Mouse (Mus musculus) heart, postnatal 36 days (tissue): ENCODE measurements around the gene Hdac9. TPM values are rescaled to one million over a fixed set of nuclear protein-coding genes. Genes with fewer than 3 reads are reported as not detected.
"Not testable (repeated sequence)": the region's sequence is repeated elsewhere in the genome, so short reads cannot be mapped to it uniquely, and the experiment has no call there.

Source experiments
- DNase-seq, 2 experiments: peaks; one replicate each; pipeline ENCODE4 v3.0.0; 2021 to 2022
- intact Hi-C: fragments of 180-260 bp; cut with DNase I; formaldehyde crosslinking; loops from one replicate; pipeline ENCODE4 v1.15.1; 2025
- total RNA-seq, 2 experiments: library from RNA; stranded (reverse); gene quantifications; 2 replicates each; pipeline ENCODE4 v1.2.3; 2021

The Hdac9 gene
- total RNA-seq, 2 experiments from 2014 or later: 18.2 to 22.4 TPM

DNA sequence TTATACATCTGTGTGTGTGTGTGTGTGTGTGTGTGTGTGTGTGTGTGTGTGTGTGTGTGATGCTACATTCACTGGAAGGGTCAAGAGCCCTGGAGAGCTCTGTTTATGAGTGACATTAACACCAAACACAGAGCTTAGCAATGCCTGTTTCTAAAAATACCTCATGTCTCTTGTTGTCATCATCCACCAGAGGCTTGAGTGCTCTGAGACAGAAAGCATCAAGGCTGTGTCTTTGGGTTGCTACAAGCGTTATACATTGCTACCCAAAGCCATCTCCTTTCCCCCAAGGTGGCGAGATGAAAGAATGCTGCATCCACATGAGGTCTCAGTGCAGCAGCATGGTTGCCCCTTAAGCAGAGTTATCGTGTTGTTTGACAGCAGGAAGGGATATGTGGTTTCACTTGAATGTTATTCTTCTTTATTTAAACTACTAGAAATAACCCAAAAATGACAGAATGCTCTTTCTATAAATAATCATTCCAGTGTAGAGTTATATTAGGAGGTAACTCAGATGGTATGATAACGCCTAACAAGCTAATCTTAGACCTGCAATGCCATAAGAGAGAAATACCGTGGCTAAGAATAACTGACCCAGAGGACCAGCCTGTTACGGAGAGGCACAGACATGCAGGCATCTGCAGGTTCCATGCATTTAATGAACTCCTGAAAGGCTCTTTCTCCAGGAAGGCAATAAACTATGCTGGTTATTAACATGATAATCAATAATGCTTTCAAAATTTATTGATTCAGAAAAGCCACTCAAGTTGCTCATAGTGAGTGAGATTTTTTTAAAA is 399.9 kb downstream of the Hdac9 start:
- intact Hi-C loops: no loop called here

DNA sequence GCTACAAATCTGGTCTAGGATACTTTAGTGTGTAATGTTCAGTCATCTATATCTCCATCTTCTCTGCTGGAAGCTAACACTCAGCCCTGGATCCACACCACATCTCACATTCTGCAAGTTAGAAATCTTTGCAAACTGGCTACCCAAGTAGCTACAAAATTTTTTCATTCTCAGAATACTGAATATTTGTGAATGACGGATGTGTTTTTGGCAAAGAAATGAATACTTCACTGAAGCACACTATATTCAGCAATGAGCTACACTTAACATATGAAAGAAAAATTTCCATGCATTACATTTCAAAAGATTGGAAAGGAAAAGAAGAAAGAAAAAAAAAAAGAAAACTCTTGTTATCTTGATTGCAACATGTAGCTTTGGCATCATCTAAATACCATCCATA is 410.6 kb downstream of the Hdac9 start:
- intact Hi-C loops: no loop called here
- DNase-seq: no peak

More for the DNA sequence above, 399.9 kb downstream of the Hdac9 start:
- DNase-seq: no peak

DNA sequence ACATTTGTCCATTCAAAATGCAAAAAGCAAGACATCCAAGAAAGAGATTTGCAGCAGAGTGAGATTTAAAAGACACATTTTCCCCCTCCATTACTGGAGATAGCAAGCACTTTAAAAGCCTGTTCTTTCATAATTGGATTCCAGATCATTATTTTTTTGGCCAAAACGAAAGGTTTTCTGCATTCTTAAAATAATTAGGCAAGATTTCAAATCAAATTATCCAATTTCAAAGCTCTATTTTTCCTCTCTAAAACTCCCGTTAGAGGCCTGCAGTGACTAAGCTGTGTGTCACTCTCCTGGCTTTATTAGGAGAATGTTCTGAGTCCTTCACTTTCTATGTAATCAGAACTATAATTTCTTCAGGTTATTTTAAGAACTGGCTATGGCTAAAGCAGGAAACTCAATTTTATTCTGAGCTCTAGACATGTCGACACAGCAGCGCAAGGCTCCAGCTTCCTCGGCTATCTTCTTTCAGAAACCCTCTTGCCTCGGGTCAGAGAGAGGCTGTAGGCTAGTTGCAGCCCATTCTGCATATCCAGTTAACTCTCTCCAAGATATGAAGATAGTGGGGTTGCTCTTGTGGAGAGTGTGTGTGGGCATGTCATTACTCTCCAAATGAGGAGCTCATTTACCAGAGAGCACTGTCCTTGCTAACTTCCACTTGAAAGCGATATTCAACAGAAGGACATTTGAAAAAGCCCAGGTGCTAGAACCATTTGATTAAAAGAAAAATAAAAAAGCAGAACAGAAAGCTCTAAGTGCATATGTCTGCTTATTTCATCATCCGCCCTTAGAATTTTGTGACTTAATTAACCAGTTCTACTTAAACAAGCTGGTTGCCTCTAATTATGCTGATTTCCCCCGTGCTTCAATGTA is 417.9 kb downstream of the Hdac9 start:
- DNase-seq: peak in 1 of 2 experiments; percentile 15
- intact Hi-C loops: no loop called here

DNA sequence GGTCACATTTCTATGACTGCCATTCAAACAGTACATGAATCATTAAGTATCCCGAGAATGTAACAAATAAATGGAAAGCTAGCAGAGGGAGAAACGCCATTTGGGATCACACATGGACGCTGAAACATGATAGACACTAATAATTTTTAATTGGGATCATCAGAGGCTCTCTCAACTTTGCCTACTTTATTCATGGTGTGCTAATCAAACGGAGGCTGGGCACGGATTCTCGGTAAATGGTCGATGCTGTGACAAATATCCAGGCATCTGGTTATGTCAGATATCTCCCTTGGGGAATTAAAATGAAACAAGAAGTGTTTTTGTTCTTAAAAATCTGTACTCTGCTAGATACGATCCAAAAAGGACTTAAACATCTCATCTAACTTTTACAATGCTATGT is 418.6 kb downstream of the Hdac9 start:
- intact Hi-C loops: no loop called here
- DNase-seq: no peak

DNA sequence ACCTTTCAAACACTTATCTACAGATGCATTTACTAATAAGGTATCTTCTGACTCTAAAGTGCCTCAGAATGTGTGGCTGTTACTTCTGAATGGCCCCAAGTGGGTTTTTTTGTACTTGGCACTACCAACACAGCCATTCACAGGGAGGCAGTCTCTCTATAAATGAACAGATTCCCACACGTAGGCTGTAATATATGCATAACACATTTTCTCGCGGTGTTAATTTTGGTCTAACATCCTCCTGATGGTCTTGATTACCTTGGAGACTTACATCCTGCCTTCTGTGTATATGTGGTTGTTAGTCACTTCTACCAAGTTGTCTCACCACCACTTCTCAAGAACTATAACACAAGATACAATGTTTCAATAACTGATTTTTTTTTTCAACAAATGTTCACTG is 419.2 kb downstream of the Hdac9 start:
- no peak for DNase-seq
- intact Hi-C loops: no loop called here

DNA sequence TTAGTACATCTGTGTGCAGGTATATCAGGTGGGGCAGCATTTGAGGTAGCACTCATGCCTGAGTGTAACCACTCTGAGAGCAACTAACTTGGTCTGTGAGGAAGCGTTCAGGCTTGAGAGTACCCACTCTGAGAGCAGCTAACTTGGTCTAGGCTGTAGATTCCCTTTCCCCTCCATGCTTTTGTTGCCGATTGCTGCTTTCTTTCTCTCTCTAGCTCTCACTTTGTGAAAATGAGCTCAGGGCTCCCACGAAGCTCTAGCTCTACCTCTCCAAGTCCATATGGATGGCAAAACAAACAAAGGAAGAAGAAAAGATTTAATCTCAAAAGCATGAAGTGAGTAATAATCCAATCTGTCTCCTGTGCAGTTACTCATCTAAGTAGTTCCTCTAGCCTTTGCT is 421.0 kb downstream of the Hdac9 start:
- intact Hi-C loops: no loop called here
- no peak for DNase-seq

DNA sequence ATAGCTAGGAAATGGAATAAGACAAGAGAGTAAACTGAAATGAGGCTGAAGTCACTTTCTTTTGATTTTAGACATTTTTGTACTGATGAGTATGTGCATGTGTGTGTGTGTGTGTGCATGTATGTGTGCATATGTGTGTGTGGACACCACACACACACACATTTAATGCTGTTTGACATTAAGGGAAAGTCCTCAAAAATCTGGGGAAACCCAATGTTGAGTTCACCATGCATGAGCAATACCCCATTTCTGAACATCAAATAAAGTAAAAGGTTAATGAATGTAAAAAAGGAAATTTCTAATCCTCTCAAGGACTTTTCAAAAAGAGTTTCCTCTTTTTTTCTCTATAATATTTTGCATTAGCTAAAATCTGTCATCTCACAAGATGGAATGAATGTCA is 427.3 kb downstream of the Hdac9 start:
- DNase-seq: no peak
- intact Hi-C loops: loop anchor here (5.0 kb wide), 1 partner anchor 38 kb away; no protein-coding TSS in a partner anchor

DNA sequence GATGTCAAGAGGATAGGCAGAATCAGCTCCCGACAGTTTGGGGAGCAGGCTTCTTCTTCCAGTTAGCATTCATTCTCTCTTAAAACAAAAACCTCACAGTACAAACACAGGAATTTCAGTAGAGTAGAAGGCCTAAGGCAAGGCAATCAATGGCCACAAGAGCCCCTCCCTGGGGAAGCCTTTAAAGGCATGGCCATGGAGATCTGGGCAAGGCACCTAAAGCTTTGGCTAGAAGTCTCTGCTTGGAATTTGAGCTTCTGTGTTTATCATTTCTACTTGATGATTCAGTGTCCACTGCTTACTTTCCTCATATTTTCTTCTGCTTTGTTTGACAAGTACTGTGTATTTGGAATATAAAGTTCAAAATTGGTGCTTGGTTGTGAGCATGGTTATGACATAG is 429.2 kb downstream of the Hdac9 start:
- intact Hi-C loops: no loop called here
- no peak for DNase-seq

DNA sequence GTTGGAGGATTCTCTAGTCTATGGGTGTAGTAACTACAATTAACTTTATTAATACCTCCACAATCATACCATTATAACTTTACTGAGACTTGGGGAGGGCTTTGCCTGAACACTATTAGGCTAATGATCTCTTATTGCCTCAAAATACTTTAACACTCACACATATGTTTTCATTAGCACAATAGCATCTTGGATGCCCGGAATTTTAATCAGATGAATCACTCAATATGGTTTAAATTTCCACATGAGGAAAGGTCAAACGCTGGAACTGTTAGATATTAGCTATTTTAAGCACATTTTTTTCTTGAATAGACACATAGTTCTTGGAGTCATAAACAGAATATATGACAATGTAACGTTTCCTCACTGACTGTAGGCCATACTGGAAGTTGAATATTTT is 429.9 kb downstream of the Hdac9 start:
- DNase-seq: no peak
- intact Hi-C loops: no loop called here

DNA sequence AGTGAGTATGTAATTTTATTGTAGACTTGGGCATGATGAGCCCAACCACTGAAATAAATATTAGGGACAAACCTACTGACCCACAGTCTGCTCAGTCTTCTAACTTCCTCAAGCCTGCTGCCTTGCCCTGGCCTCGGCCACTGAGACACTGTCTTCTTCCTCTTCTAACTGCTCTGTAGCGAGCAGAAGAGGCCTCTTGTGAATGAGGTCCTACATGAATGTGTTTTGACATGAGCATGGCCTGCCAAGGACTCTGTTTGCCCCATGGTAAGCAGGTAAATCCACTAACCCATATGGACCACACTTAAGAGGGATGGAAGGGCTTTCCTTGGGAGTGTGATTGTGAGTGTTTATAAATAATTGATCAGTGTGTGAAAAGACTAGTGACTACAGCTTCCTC is 430.9 kb downstream of the Hdac9 start:
- no peak for DNase-seq
- intact Hi-C loops: no loop called here

DNA sequence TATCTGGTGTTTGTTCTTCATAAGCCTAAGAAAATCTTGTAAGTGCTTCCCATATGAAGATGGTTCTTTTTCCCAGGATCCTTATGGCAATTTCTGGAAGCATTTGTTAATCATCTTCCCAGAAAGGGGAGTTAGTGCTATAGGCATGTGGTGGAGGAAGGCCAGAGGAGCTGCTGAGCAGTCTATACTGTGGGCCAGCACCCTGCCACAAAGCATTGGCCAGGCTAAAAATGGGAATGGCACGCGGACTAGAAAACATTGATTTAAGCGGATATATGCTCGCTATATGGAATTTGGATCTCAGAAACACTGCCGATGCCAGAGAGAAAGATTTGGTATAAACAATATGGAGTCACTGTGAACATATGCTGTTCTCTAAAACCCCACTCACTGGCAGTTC is 435.2 kb downstream of the Hdac9 start:
- no peak for DNase-seq
- intact Hi-C loops: no loop called here

DNA sequence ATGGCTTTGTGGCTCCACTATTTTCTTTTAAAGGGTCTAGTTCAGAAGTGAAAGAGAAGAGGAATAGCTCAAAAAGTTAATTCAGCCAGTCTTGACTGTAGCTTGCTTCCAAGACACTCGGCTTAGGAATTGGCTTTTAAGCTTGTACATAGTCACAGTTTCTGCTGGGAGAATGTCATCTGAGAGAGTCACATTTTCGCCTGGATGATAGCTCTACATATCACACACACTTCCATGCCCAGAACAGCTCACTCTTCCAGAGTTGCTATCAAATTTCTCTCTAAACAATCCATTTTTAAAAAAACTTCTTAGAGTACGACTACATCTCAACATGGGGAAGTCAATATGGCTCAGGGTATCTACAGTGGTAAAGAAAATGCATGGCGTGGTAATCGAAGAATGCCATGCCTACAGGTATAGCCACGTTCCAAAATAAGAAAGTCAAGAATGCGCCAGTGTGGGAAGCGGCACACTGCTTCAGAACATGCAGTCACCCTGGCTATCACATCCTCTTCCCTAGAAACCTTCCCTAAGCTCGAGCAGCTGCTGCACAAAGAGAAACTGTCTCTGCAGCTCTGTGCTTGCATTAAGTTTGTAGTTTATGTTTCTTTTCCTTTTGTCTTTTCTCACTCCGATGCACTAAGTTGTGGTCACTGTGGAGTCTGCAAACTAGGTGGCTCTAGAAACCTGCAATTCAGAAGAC is 443.8 kb downstream of the Hdac9 start:
- intact Hi-C loops: loop anchor here (10.0 kb wide), 1 partner anchor 332 kb away; no protein-coding TSS in a partner anchor
- DNase-seq: no peak

DNA sequence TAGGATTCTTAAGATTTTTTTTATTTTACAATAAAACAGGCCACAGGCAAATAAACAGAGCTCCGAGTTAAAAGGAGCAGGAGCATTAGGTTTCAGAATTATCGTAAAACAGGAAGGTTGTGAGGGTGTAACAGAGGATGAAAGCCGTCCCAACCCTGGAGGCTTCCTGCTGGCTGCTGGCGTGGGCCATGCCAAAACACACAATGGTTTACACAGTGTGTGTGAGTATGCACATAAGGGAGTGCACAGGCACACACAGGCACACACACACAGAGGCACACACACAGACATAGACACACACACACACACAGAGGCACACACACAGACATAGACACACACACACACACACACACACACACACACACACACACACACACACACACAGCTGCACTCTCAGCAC is 444.4 kb downstream of the Hdac9 start:
- DNase-seq: peak; percentile 16 to 24
- intact Hi-C loops: loop anchor here (10.0 kb wide), 1 partner anchor 332 kb away; no protein-coding TSS in a partner anchor

DNA sequence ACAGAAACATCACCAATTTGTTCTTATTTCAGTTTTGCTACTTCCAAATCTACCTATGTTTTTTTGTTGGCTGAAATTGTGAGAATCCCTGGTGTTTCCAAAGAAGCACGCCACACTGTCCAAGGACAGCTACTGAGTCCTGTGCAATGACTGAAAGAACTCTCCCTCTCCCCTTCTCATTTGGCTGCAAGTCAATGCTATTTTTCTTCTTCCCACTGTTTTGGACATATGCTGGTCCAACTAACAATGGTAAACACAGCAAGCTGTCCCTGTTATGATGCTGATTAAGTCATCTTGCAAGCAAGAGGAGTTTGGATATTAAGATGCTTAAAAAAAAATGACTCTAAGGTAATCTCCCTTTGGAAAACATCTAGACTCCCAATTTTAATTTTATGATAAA is 455.2 kb downstream of the Hdac9 start:
- DNase-seq: no peak
- intact Hi-C loops: no loop called here

DNA sequence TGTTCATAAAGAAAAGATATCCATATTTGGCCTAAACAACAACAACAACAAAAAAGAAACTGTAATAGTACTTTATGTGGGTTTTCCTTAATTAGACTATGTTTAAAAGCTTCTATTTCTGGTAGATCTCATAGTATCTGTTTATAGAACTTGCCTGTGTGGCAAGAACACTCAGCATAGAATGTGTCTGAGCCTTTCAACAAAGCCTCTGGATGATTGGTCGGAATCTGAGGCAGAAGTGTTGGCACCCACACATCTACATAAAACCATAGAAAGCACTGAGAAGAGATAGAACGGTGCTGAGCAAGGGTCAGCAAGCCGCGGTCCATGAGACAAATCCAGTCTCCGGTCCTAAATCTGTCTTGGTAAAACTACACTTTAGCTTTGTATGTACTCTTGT is 464.3 kb downstream of the Hdac9 start:
- DNase-seq: no peak
- intact Hi-C loops: loop anchor here (5.0 kb wide), 2 partner anchors 75 to 200 kb away; no protein-coding TSS in a partner anchor

DNA sequence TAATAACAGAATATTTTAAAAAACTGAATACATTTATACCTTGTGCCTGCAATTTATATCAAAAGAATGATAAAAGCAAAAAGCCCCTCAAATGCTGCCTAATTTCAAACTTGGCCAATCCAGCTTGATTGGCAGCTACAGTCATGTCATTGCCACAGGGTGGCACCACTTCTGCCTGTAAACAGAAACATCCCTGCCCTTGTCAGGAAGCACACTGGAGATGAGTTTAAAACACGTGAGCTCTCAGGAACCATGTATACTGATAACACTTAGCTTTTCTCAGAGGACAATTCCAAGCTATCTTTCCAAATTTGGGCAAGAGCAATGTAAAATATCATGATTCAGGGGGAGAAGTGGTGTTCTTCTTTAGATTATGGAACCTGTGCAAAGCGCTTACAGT is 465.7 kb downstream of the Hdac9 start:
- intact Hi-C loops: loop anchor here (5.0 kb wide), 2 partner anchors 76 to 201 kb away; no protein-coding TSS in a partner anchor
- no peak for DNase-seq

DNA sequence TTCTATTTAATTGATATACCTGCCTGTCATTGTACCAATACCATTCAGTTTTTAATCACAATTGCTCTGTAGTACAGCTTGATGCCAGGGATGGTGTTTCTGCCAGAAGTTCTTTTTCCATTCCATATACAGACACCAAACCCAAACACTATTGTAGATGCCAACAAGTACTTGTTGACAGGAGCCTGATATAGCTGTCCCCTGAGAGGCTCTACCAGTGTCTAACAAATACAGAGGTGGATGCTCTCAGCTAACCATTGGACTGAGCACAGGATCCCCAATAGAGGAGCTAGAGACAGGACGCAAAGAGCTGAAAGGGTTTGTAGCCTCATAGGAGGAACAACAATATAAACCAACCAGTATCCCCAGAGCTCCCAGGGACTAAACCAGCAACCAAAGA is 472.2 kb downstream of the Hdac9 start:
- DNase-seq, intact Hi-C loops: not testable (repeated sequence)

DNA sequence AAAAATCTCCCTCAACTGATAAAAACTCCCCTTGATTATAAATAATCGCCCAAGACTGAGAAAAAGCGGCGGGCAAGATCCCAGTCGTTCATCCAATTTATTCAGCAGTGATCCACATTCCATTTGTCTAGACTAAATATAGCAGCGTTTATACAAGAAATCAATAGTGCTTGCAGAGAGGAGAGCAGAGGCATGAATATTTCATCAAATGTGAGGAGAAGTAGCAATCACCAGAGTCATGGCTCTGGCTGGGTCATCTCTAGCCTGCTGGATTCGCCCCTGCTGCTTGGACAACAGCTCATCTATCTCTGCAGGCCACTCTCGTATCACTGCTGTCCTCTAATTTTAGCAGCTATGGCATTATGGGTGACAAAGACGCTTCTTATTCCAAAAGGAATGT is 476.0 kb downstream of the Hdac9 start:
- intact Hi-C loops: no loop called here
- no peak for DNase-seq

DNA sequence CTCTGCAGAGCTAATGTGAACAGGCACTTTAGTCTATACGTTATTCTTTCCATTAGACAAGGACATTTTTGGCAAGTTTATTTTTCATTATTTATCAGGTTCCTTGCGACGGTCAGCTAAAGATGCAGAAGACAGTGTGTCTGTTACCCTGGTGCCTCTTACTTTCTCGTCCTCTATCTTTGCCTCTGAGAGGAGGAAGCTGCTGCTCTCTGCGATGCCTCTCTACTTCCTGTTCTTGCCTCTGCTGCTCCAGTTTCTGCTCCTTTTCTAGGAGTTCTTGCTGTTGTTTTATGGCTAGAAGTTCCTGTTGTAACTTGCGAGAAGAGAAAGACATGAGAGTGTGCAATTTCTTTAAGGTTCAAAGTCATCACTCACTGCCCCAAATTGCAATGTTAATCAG is 484.0 kb downstream of the Hdac9 start:
- no peak for DNase-seq
- intact Hi-C loops: no loop called here

DNA sequence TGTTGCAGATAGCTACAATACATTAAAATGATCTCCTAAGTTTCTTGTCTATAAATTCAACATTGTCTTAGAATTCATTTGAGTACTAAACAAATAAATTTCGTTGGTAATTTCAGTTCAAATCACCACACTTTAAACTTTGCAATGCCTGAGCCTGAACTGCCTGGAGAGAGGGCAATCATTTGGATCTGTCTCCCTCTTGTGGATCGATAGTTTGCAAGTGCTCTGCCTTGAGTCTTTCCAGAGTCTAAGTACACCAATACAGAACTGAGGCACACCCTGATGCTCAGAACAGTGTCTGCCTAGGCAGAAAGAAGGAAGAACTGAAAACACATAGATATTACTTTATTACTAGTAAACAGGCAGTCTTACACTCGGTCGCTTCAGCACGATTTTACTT is 484.4 kb downstream of the Hdac9 start:
- intact Hi-C loops: no loop called here
- DNase-seq: no peak

DNA sequence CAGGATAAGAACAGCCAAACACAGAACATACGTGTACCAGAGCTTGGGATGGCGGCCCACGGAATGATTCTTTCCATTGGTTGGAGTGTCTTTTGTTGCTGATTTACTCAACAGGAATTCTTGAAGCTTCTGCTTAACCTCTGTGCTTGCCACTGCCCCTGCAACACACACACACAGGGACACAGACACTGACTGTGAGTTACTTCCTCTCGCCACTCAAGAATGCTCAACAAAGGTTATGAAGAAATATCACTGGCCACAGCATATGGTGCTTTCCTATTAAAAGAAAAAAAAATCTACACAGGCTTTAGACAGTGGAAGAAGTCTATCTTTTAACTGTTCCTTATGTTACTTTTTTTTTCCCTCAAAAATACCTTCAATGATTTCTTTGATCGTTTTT is 485.1 kb downstream of the Hdac9 start:
- intact Hi-C loops: no loop called here

More for the DNA sequence above, 485.1 kb downstream of the Hdac9 start:
- DNase-seq: no peak
